ENCODE assay signal across 8 mouse cellular contexts in the genomic region with DNA sequence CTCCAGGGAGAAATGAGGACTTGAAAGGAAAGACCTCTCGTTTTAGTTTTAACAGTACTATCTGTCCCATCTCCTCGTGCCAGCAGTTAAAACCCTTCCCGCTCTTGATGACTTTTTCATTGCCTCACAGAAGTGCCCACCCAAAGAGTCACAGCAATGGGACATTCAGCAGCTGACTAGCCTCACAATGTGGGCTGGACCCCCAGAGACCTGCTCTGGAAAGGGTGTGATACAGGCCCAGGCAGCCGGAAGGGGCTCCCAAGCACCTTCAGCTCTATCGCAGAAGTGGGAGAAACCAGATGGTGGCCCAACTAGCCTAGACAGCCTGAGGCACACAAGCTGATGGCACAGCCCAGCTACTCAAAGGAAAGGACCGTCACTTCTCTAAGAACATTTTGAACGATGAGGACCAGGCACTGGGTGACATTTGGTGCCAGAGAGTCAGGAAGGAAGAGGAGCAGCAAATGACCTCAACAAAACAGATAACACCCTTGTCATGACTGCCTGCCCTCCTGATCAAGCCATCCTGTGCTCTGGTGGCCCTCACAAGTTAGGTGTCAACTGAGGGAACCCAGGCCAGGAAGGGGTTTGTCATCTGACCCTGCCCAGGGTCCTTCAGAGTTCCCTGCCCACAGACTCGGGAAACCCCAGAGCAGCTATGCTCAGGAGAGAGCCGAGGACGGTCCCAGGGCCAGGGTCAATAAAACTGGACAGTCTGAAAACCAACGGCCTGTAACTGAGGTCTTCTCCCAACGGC. TPM values are rescaled to one million over a fixed set of nuclear protein-coding genes. Genes with fewer than 3 reads are reported as not detected.
DNase-seq lines count a peak whose midpoint lies in the region; ATAC-seq and TF ChIP-seq lines count a peak whose summit lies in the region.

No protein-coding gene starts in this region.

- peak overlapping the region; percentile 93 for H3K4me2 ChIP-seq in heart, embryonic 15.5 days
- peak overlapping the region; percentile 63 for H3K4me2 ChIP-seq in intestine, embryonic 14.5 days (ENCODE audit: low read length)

- DNase-seq in heart, adult 8-10 months (ENCODE audit: low spot score) = no peak
- DNase-seq in intestine, embryonic 14.5 days (ENCODE audit: low spot score) = no peak
- DNase-seq in gastrocnemius, postnatal 4 days (ENCODE audit: low spot score in 2 of 2) = no peak
- DNase-seq in gastrocnemius, adult 18-20 months (ENCODE audit: low spot score) = no peak
- no peak for DNase-seq in left cerebral cortex, postnatal 4 days

- H3K9me3 ChIP-seq in heart, embryonic 15.5 days (replicated peaks) = no peaks in the 10 kb centered on the region
- H3K9me3 ChIP-seq in intestine, embryonic 14.5 days (ENCODE audit: control insufficient read depth, low read length) = no peaks in the 10 kb centered on the region

- TF ChIP-seq POLR2A in bone marrow macrophage, adult 2 months (IDR thresholded peaks at IDR 0.05; ENCODE audit: borderline replicate concordance, low read depth, low read length) = no peak

- 28% methylated on average over 12 of the region's 12 CpGs for WGBS in heart, embryonic 15.5 days
- 33% methylated on average over 12 of the region's 12 CpGs for WGBS in intestine, embryonic 14.5 days

- ATAC-seq in heart, embryonic 15.5 days (replicated peaks; ENCODE audit: insufficient number of reproducible peaks, insufficient read depth, low FRiP score, low read depth) = no peak
- ATAC-seq in intestine, embryonic 14.5 days (replicated peaks; ENCODE audit: low FRiP score, low TSS enrichment, low read depth) = no peak
- ATAC-seq in megakaryocyte-erythroid progenitor cell, adult 5-6 weeks (replicated peaks; ENCODE audit: low FRiP score, low TSS enrichment, poor library complexity, severe bottlenecking) = 0 out of 2 replicates have a peak, but pooled peaks have one; percentile 4

- peaks cover 64% of the 10 kb centered on the region for H3K4me1 ChIP-seq in heart, embryonic 15.5 days (replicated peaks)
- H3K4me1 ChIP-seq in bone marrow macrophage, adult 2 months (ENCODE audit: control insufficient read depth, insufficient read depth, low read length) = peaks cover 33% of the 10 kb centered on the region
- peaks cover 46% of the 10 kb centered on the region for H3K4me1 ChIP-seq in intestine, embryonic 14.5 days (replicated peaks; ENCODE audit: control insufficient read depth, insufficient read depth, low read length)

- peak overlapping the region; percentile 87 for H3K27ac ChIP-seq in heart, embryonic 15.5 days
- H3K27ac ChIP-seq in bone marrow macrophage, adult 2 months (ENCODE audit: insufficient read depth, low read depth, low read length) = peak overlapping the region; percentile 99
- no peak overlapping the region for H3K27ac ChIP-seq in intestine, embryonic 14.5 days (ENCODE audit: low read depth)

- intact Hi-C loops in left cerebral cortex, postnatal 4 days (cut with DNase I) = no loop called here

- no peaks in the 10 kb centered on the region for H3K27me3 ChIP-seq in heart, embryonic 15.5 days
- H3K27me3 ChIP-seq in intestine, embryonic 14.5 days (replicated peaks; ENCODE audit: control insufficient read depth, insufficient read depth, low read length) = 0 out of 2 replicates have a peak, but pooled peaks cover 4% of the 10 kb centered on the region

- no peaks in the 10 kb centered on the region for H3K36me3 ChIP-seq in heart, embryonic 15.5 days
- no peaks in the 10 kb centered on the region for H3K36me3 ChIP-seq in intestine, embryonic 14.5 days (ENCODE audit: control insufficient read depth, insufficient read depth, low read length)

- H3K9ac ChIP-seq in heart, embryonic 15.5 days = peak overlapping the region; percentile 76
- peak overlapping the region; percentile 8; the same call in 1 of the 2 replicates for H3K9ac ChIP-seq in intestine, embryonic 14.5 days (ENCODE audit: low read length)

- peak overlapping the region; percentile 80 for H3K4me3 ChIP-seq in heart, embryonic 15.5 days
- H3K4me3 ChIP-seq in bone marrow macrophage, adult 2 months (ENCODE audit: insufficient read depth, low read length) = peak overlapping the region; percentile 82
- H3K4me3 ChIP-seq in intestine, embryonic 14.5 days (ENCODE audit: low read depth, low read length) = peak overlapping the region; percentile 73

- no peak for TF ChIP-seq CTCF in bone marrow macrophage, adult 2 months (IDR thresholded peaks at IDR 0.05; ENCODE audit: low read depth, low read length)

RNA-seq across cellular contexts. Expression of gene Sh2b3, which starts 2.3 kb away (rescaled TPM):
- polyA plus RNA-seq in heart, embryonic 15.5 days (2015; fragmentation: Nextera tagmentation; extraction: Ambion mirVana) = 13.2 and 18.5 TPM in 2 replicates
- 10 to 100 TPM; 19.2 to 23.0 (median 22.3) TPM for total RNA-seq in heart, adult 8-10 months (2022)
- 69.5 and 77.5 TPM in 2 replicates for polyA plus RNA-seq in bone marrow macrophage, adult 2 months (2012; ENCODE audit: insufficient read depth, insufficient read length, missing spikeins)
- polyA plus RNA-seq in intestine, embryonic 14.5 days (2014; fragmentation: Nextera tagmentation; extraction: Ambion mirVana) = 15.4 and 16.3 TPM in 2 replicates
- total RNA-seq in megakaryocyte-erythroid progenitor cell, adult 5-6 weeks (2014; fragmentation: Nextera tagmentation) = 11.2 and 13.3 TPM in 2 replicates
- 5.1 and 5.3 TPM in 2 replicates for total RNA-seq in megakaryocyte-erythroid progenitor cell, adult 5-6 weeks (2017)
- 10 to 100 TPM; 29.4 to 30.0 TPM for total RNA-seq in gastrocnemius, postnatal 4 days (2021)
- total RNA-seq in gastrocnemius, adult 18-20 months (2021) = 10 to 100 TPM; 11.4 to 13.0 TPM
- 10 to 100 TPM; 13.3 to 13.4 TPM for total RNA-seq in left cerebral cortex, postnatal 4 days (2021)

RNA-seq across cellular contexts. Expression of gene Pheta1, which starts 13.6 kb away (rescaled TPM):
- 15.1 and 18.2 TPM in 2 replicates for polyA plus RNA-seq in heart, embryonic 15.5 days (2015; fragmentation: Nextera tagmentation; extraction: Ambion mirVana)
- 10 to 100 TPM in 1 of 4 experiments, 1 to 10 TPM in 3; 8.6 to 10.1 (median 9.1) TPM for total RNA-seq in heart, adult 8-10 months (2022)
- polyA plus RNA-seq in bone marrow macrophage, adult 2 months (2012; ENCODE audit: insufficient read depth, insufficient read length, missing spikeins) = 6.5 and 6.6 TPM in 2 replicates
- 23.3 and 24.4 TPM in 2 replicates for polyA plus RNA-seq in intestine, embryonic 14.5 days (2014; fragmentation: Nextera tagmentation; extraction: Ambion mirVana)
- total RNA-seq in megakaryocyte-erythroid progenitor cell, adult 5-6 weeks (2014; fragmentation: Nextera tagmentation) = 2.9 and 4.2 TPM in 2 replicates
- total RNA-seq in megakaryocyte-erythroid progenitor cell, adult 5-6 weeks (2017) = 0.42 and 2.6 TPM in 2 replicates
- total RNA-seq in gastrocnemius, postnatal 4 days (2021) = 1 to 10 TPM; 9.5 to 9.9 TPM
- 1 to 10 TPM; 4.4 to 5.7 TPM for total RNA-seq in gastrocnemius, adult 18-20 months (2021)
- total RNA-seq in left cerebral cortex, postnatal 4 days (2021) = 10 to 100 TPM; 19.4 to 19.9 TPM
